Mouse (Mus musculus) mouse trophoblast stem cell (cell line): Measurements from ENCODE around the gene Gmnc.

Experiments
- in situ Hi-C, 2 experiments: fragments of 300-500 bp; cut with MseI, MboI; formaldehyde crosslinking; loops; 2 replicates in 1 of 2; 3 replicates in 1 of 2; pipeline ENCODE4 v1.15.1; 2025

Gene Gmnc

DNA sequence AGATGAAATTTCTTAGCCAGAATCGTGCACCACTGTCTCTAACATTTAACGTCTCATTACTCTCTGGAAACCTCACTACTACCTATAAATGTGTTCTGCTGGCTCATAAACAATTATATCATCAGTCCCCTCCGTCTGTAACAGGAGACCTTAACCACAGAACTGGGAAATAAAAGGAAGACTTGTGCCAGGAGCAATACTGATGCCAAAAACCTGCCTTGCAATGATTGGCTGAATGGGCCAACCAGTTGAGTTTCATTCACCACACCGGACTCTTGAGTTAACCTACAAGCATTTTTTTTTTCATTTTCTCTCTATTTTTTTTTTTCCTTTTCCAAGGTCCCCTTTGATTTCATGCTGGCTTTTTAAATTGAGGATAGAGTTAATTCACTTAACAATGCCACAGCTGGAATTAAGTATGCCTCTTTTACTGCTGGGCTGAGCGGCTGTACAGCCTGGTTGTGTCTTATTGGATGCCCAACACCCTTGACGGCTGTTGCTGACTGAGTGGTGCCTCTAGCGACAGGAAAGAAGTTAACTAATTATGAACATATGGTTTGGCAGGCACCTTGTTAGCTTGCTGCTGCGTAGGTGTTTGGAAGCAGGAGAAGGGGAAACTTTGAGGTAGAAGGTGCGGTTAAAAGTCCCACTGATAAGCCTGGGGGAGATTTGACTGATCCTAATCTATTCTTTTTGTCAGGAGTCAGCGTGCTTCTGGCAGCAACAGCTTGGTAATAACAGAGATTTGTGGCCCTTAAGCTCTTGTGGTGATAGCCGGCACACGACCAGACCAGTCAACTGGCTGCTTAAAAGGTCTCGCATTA is at the start of gene Gmnc:
Gmnc (minus strand) TSS at position 176 of the 824 bp plus-strand sequence.
- in situ Hi-C loops, result loop anchor here in 1 of 2 experiments (25.0 kb wide), 1 partner anchor 146 kb away; no protein-coding TSS in a partner anchor

DNA sequence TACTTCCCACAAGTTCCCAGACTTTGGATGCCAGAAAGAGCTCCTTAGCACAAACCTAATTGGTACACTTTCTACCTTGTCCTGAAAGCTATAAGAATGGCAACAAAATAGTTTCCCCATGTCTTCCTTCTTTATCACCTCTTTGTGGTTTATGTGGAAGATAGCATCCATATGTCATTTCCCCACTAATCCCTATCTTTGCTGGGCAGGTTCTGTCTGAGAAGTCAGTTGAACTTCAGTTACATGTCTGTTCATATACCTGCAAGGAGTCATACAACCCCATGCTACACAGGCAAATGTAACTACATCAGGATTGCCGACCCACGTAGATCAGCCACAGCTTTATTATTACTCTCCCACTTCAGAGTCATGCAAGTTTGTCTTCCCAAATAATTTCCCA is 35.8 kb upstream of the Gmnc start:
- in situ Hi-C loops, result no loop called here

DNA sequence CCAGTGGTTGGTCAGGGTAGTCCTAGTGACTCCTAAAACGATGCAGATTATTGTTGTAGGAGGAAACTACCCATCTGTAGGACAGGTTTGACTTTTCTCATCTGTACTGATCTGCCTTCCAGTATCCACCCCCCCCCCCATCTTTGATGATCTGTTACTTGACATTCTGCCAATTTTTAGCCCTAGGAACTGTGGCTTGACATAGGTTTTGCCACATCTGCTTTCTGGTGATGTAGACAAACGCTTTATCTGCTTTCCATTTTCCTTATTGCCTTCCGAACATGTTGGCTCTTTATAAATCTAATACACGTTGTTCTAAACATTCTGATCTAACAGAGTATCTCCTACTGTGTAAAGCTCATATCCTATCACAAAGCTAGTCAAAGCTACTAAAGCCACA is 34.8 kb upstream of the Gmnc start:
- in situ Hi-C loops, result no loop called here

DNA sequence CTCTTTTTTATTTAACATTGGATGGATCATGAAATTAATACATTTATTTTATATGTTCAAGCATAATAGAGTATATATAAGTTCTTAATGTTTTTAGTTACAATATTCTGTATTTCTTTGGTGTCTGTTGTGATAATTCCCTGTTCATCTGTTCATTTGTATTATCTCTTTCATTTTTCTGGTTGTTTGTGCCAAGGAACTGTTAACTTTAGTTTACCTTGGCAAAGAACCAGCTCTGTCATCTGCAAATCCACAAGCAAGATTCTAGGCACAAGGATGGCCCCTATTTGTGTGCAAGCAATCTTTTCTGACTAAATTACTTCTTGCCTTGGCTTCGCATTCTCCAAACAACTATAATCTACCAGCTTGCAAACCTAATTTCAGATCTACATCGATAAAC is 31.3 kb upstream of the Gmnc start:
- in situ Hi-C loops, result no loop called here

GRCm38 (mm10) chr16:27017309-27017708 is 25.9 kb upstream of the Gmnc start:
- in situ Hi-C loops, result no loop called here

- in situ Hi-C loops, result no loop called here
These were observed 11.3 kb upstream of the Gmnc start for GRCm38 (mm10) chr16:27002714-27003113.

DNA sequence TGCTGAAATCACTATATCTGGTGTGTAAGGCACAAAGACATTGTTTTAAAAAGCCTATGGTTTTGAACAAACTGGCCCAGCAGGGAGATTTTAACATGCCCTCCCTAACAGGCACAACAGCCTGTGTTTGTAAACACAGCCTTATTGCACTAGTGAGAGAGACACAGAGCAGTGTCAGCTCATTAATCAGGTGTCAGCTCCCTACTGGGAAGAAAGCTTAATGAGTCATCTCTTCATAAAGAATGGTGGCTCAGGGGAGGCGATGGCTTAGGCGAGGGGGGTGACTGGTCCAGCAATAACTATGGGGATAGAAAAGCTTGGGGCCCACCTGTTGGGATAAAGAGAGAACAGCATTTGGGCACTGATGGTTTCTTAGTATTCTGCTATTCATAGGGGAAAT is 8.1 kb upstream of the Gmnc start:
- in situ Hi-C loops, result loop anchor here in 1 of 2 experiments (25.0 kb wide), 1 partner anchor 138 kb away; no protein-coding TSS in a partner anchor

DNA sequence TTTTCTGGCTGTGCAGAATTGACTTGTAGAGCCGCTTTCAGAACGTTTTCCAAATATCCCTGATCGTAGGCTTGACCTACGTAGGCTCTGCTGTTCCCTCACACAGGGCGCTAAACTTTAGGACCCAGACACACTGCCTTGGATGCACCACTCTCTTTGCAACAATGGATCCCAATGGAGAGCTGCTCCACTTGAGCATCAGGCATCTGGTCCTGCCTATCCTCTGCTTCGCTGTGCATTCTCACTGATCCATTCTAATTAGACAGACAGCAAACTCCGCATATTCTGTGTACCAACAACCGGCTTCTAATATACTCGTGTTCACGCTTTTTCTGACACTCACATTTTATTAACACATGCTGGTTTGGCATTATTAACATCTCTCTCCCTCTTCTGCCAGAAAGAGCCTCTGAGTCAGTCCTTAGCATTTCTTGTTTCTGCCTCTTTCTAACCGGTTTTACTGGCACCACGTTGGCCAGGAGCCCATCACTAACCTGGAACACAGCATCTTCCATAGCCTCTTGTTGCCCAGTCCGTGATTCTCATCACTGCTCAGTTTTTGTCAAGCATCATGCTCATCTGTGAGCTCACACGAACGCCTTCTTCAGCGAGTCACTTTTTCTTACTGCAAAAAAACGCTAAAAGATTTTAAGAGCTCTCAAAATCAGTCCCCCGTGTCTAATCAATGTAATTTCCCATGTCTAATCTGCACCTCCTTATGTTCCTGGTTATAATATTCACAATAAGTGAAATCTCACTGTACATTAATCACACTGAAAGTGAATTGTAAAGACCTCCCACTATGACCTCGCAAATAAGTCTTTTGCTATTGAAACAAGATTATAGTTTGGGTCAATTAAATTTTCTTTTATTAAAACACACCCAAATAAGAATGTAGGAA is 1.8 kb downstream of the Gmnc start:
- in situ Hi-C loops, result loop anchor here (10.0 to 25.0 kb wide), 2 partner anchors 148 to 155 kb away; no protein-coding TSS in a partner anchor

GRCm38 (mm10) chr16:26988188-26988587 is 3.3 kb downstream of the Gmnc start:
- in situ Hi-C loops, result loop anchor here (10.0 to 25.0 kb wide), 2 partner anchors 149 to 157 kb away; no protein-coding TSS in a partner anchor

DNA sequence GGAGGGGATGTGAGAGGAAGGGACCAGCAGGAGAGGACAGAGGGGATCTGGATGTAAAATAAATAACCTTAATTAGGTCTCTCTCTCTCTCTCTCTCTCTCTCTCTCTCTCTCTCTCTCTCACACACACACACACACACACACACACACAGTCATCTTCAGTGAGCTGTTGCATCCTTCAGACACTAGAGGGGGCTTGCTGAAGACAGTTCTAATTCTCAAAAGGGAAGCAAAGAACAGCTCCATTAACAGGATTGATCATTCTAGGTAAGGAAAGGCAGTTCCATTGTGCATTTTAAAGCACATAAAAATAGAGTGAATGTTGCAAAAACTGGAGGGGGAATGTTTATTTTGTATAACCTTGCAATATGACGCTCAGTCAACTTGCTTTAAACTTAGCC is 5.7 kb downstream of the Gmnc start:
- in situ Hi-C loops, result loop anchor here (10.0 to 25.0 kb wide), 2 partner anchors 152 to 159 kb away; no protein-coding TSS in a partner anchor

GRCm38 (mm10) chr16:26982112-26982511 is 9.3 kb downstream of the Gmnc start:
- in situ Hi-C loops, result loop anchor here (10.0 to 25.0 kb wide), 2 partner anchors 155 to 163 kb away; no protein-coding TSS in a partner anchor

- in situ Hi-C loops, result no loop called here
These were observed 23.5 kb downstream of the Gmnc start for GRCm38 (mm10) chr16:26967967-26968366.

GRCm38 (mm10) chr16:26966830-26967229 is 24.6 kb downstream of the Gmnc start:
- in situ Hi-C loops, result no loop called here

GRCm38 (mm10) chr16:26961971-26962370 is 29.5 kb downstream of the Gmnc start:
- in situ Hi-C loops, result no loop called here

DNA sequence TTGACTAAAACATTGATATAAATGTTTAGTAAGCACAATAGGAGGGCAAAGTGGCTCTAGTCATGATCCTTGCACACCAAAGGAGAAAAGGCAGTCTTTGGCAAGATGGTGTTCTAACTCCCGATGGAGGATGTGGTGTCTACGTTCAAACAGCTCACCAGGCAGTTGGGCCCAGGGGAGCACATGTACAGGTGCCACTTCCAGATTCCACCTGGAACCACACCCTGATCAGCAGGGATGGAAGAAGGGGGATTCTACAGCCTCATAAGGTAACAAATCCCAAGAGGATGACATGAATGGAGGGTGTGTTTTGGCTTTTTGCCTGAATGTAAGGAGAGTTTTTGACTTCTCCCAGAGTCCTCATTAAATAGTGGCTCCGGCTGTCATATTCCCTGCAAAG is 39.9 kb downstream of the Gmnc start:
- in situ Hi-C loops, result no loop called here

GRCm38 (mm10) chr16:26950209-26950608 is 41.2 kb downstream of the Gmnc start:
- in situ Hi-C loops, result no loop called here

DNA sequence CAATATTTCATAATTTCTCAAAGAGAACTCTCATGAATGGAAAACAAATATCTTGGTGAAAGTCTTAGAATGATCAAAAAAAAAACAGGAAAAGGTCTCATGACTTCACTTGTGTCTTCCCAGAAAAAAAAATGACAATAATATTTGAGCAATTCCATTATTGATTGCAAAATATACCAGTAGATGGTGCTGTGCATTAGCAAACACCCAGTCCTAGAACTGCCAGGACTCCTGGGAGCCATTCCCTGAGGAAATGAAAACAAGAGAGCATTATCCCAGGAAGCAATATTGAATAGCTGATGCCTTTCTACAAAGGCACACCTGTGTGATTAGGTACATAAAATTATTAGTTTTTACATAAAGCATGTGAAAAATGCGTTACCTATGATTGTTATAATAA is 87.5 kb downstream of the Gmnc start:
- in situ Hi-C loops, result no loop called here

- in situ Hi-C loops, result no loop called here
These were observed 90.0 kb downstream of the Gmnc start for GRCm38 (mm10) chr16:26901471-26901870.

DNA sequence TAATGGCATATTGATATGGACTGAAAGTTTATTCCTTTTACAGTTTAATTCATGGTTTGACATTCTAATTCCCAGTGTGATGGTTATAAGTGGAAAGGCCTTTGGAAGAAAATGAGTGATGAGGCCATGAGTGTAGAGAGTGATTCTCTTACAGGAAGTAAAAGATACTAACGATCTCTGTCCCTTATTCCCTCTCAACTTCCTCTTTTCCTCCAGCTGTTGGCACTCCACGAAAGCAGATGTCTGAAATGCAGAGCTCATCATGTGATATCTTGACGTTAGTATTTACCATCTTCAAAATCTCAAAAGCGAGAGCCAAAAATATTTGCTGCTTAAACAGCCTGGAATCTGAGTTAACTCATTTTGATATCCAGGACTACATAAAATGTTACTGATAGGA is 105.1 kb downstream of the Gmnc start:
- in situ Hi-C loops, result no loop called here

GRCm38 (mm10) chr16:26876885-26877284 is 114.6 kb downstream of the Gmnc start:
- in situ Hi-C loops, result no loop called here
